Comparison of ENCODE assay signal across 10 mouse cellular contexts in the genomic region with DNA sequence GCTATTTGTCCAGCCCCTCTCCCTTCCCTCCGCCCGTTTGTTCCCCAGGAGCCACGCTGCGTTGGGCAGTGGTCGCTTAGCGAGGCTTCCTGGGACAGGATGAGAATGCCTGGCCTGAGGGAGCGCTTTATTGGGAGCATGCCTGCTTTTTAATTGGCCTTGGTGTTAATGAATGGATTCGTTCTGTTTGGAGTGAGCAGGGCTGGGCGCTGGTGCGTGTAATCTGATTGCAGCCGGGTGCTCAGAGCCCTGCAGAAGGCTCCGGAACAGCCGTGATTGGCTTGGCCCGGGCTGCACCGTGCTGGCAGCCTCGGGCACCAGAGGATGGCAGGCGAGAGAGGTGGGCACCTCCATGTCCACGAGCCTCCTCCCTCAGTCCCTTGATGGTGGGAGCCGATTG.
DNase-seq lines count a peak whose midpoint lies in the region; ATAC-seq lines count a peak whose summit lies in the region.
"Had no signal": no experiment of that assay in that cellular context is flagged by ENCODE, and none has a peak within 500 bp of the region (broad histone marks: within the 10 kb centered on the region; RNA-seq: fewer than 3 reads in every experiment).

No protein-coding gene starts in this region.

- peak; percentile 75 to 80 for DNase-seq in cerebellum, adult 18-20 months
- peak; percentile 48 for DNase-seq in embryonic facial prominence, embryonic 10.5 days (ENCODE audit: low spot score)
- peak; percentile 20 to 48 for DNase-seq in left cerebral cortex, adult 18-20 months (ENCODE audit: low spot score in 2 of 2)
- no peak for DNase-seq in testis, postnatal 14 days (ENCODE audit: low spot score)
- DNase-seq in thymus, postnatal 0 days (ENCODE audit: low spot score) = no peak
- no peak for DNase-seq in urinary bladder, postnatal 25 days (ENCODE audit: low spot score)

- peak; percentile 97 for ATAC-seq in hindbrain, embryonic 16.5 days
- peak; percentile 97 for ATAC-seq in neural tube, embryonic 14.5 days (ENCODE audit: low read depth)

- H3K27ac ChIP-seq in embryonic facial prominence, embryonic 10.5 days (replicated peaks) = peak overlapping the region; percentile 12; the same call in 1 of the 2 replicates
- H3K27ac ChIP-seq in hindbrain, embryonic 16.5 days (ENCODE audit: low read depth, low read length) = peak overlapping the region; percentile 33
- peak overlapping the region; percentile 68 for H3K27ac ChIP-seq in neural tube, embryonic 14.5 days (ENCODE audit: low read depth, low read length)
- H3K27ac ChIP-seq: limb, embryonic 15.5 days; stomach, embryonic 15.5 days had no signal

- H3K36me3 ChIP-seq in embryonic facial prominence, embryonic 10.5 days (replicated peaks) = no peaks in the 10 kb centered on the region
- H3K36me3 ChIP-seq in hindbrain, embryonic 16.5 days (ENCODE audit: control insufficient read depth, insufficient read depth, low read length) = no peaks in the 10 kb centered on the region
- no peaks in the 10 kb centered on the region for H3K36me3 ChIP-seq in neural tube, embryonic 14.5 days (ENCODE audit: control insufficient read depth, insufficient read depth, low read length)
- H3K36me3 ChIP-seq: limb, embryonic 15.5 days; stomach, embryonic 15.5 days had no signal

- H3K4me1 ChIP-seq in embryonic facial prominence, embryonic 10.5 days = peaks cover 43% of the 10 kb centered on the region
- H3K4me1 ChIP-seq in hindbrain, embryonic 16.5 days (ENCODE audit: control insufficient read depth, insufficient read depth, low read depth, low read length) = peaks cover 28% of the 10 kb centered on the region
- H3K4me1 ChIP-seq in neural tube, embryonic 14.5 days (ENCODE audit: control insufficient read depth, insufficient read depth, low read length) = peaks cover 30% of the 10 kb centered on the region
- H3K4me1 ChIP-seq: stomach, embryonic 15.5 days had no signal

- H3K4me3 ChIP-seq in embryonic facial prominence, embryonic 10.5 days = peak overlapping the region; percentile 30; the same call in 1 of the 2 replicates
- H3K4me3 ChIP-seq in hindbrain, embryonic 16.5 days (ENCODE audit: low read length) = no peak overlapping the region
- H3K4me3 ChIP-seq in neural tube, embryonic 14.5 days (ENCODE audit: low read depth, low read length) = no peak overlapping the region
- H3K4me3 ChIP-seq: limb, embryonic 15.5 days; stomach, embryonic 15.5 days had no signal

- H3K9ac ChIP-seq in hindbrain, embryonic 16.5 days (ENCODE audit: low read depth, low read length) = peak overlapping the region; percentile 52
- H3K9ac ChIP-seq in neural tube, embryonic 14.5 days (replicated peaks; ENCODE audit: low read depth, low read length) = no peak overlapping the region
- H3K9ac ChIP-seq: limb, embryonic 15.5 days; stomach, embryonic 15.5 days had no signal

- WGBS in embryonic facial prominence, embryonic 10.5 days = 2% methylated on average over 19 of the region's 19 CpGs
- 2% methylated on average over 19 of the region's 19 CpGs for WGBS in hindbrain, embryonic 16.5 days
- 1% methylated on average over 19 of the region's 19 CpGs for WGBS in neural tube, embryonic 14.5 days

- peak overlapping the region; percentile 44 for H3K4me2 ChIP-seq in hindbrain, embryonic 16.5 days (ENCODE audit: low read length)
- peak overlapping the region; percentile 17; the same call in 1 of the 2 replicates for H3K4me2 ChIP-seq in neural tube, embryonic 14.5 days (ENCODE audit: low read depth, low read length)
- H3K4me2 ChIP-seq: limb, embryonic 15.5 days; stomach, embryonic 15.5 days had no signal

- no peaks in the 10 kb centered on the region for H3K9me3 ChIP-seq in embryonic facial prominence, embryonic 10.5 days
- H3K9me3 ChIP-seq in hindbrain, embryonic 16.5 days (ENCODE audit: control insufficient read depth, low read length) = no peaks in the 10 kb centered on the region
- H3K9me3 ChIP-seq in neural tube, embryonic 14.5 days (ENCODE audit: control insufficient read depth, low read length) = no peaks in the 10 kb centered on the region
- H3K9me3 ChIP-seq: limb, embryonic 15.5 days; stomach, embryonic 15.5 days had no signal

- H3K27me3 ChIP-seq in embryonic facial prominence, embryonic 10.5 days (replicated peaks; ENCODE audit: low read depth, poor library complexity, severe bottlenecking) = peaks cover 48% of the 10 kb centered on the region
- no peaks in the 10 kb centered on the region; the same call in 1 of the 2 replicates for H3K27me3 ChIP-seq in hindbrain, embryonic 16.5 days (replicated peaks; ENCODE audit: control insufficient read depth, insufficient read depth, low read length)
- H3K27me3 ChIP-seq in neural tube, embryonic 14.5 days (ENCODE audit: control insufficient read depth, insufficient read depth, low read length) = no peaks in the 10 kb centered on the region
- H3K27me3 ChIP-seq: limb, embryonic 15.5 days; stomach, embryonic 15.5 days had no signal

Comparison
In these comparisons a context has a peak if more than half of its experiments do, and no peak if none do; other contexts are left out.
1. DNase-seq: peak in cerebellum, adult 18-20 months (2 of 2), embryonic facial prominence, embryonic 10.5 days (single experiment) and left cerebral cortex, adult 18-20 months (2 of 2); none in testis, postnatal 14 days (single experiment), thymus, postnatal 0 days (single experiment) and urinary bladder, postnatal 25 days (single experiment).
2. H3K27ac ChIP-seq: peak in every context shown above with its lines; median percentile 68 in neural tube, embryonic 14.5 days; 33 in hindbrain, embryonic 16.5 days; 12 in embryonic facial prominence, embryonic 10.5 days.